Mouse (Mus musculus): ENCODE measurements around the gene 9130213A22Rik.

Gene 9130213A22Rik

DNA sequence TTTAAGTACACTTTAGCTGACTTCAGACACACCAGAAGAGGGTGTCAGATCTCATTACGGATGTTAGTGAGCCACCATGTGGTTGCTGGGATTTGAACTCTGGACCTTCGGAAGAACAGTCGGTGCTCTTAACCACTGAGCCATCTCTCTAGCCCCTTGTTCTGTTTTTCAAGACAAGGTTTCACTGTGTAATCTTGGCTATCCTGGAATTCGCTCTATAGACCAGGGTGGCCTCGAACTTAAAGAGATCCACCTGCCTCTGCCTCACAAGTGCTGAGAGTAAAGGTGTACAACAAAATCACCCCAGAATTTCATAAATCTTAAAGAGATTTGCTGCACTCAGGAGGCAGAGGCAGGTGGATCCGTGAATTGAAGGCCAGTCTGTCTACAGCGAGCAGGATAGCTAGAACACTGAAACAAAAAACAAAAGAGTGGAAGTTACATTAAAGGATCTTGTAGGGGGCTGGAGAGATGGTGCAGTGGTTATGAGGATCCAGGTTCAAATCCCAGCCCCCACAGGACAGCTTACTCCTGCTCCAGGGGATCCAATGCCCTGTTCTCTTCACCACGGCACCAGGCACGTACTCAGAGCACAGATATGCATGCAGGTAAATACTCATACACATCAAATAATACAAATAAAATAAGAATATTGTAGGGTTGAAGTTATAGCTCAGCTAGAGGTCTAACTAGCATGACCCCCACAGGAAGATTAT is 46.5 kb downstream of the 9130213A22Rik start:
- 59% methylated on average over 9 of the region's 9 CpGs for WGBS

DNA sequence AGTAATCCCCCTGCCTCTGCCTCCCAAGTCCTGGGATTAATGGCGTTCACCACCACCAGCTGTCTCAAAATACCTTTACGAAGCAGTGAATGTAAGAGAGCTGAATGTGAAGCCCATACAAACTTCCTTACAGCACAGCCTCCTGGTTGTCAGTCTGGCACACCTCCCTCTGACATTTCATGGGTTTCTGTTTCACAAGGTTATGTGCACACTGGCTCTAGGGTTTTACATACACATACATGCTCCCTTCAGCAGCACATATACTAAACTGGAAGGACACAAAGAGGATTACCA is 47.7 kb downstream of the 9130213A22Rik start:
- WGBS = 44% methylated on average over 2 of the region's 2 CpGs

DNA sequence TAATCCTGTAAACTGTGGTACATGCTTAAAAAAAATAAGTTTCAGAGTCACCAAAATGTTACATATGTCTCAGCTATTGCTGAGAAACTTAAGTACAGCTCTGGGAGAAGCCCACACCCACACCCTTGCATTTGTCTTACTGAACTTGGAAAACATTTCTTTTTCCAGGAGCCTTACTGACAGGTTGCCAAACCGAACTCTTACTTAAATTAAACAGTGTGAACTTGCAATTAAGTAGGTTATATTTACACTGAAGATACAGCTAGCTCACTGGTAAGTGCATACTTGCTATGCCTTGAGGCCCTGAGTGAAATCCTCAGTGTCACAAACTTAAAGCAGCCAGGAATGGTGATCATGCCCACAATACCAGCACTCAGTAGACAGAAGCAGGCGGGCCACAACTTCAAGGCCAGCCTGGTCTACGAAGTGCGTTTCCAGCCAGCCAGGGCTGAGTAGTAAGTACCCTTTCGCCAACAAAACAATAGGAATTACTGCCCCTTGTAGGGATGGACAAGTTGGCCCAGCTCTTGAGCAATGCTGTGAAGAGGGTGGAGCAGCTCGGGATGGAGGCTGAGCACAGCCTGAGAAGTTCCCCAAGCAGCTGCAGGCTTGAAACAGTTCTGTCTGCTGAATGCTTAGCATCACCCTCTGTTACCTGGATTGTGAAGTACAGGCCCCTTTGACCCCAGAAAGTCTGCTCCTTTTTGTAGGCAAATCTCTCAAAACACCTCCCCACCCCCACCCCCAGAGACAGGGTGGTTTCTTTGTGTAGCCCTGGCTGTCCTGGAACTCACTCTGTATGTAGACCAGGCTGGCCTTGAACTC is 48.2 kb downstream of the 9130213A22Rik start:
- 23% methylated on average over 6 of the region's 6 CpGs for WGBS

DNA sequence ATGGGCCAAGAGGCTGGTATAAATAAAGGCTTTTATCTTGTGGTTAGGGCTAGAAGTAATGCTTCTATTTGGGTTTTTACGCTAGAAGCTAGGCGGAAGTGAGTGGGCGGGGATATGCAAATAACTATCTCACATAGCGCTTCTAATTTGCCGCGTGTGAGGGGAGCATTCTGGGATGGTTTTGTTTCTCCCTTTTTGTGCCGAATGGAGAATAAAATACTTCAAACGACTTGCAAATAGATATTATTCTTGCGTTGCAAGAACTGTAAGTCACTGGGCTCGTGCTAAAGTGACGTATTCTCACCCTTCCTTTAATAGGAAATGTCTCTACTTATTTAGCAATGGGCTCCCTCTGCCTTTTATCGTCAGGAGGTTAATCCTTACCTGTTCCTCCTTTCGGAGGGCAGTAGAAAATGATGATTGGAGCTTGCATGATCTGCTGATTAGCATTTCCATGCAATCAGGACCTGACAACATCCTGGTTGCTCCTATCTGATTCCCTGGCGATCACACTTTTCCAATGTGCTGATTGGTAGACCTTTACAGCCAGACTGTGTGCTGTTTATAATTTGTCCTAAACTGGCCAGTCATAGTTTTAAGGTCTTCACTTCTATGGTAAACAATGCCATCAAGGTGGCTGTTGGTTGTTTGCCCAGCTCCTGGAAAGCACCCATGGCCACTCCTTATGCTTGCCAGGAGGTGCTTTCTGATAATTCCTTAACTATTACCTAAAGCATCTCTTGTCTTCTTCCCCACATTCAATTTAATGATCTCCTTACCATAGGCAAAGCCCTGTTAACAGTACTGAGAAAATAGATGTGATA is 49.1 kb downstream of the 9130213A22Rik start:
- under 1% methylated on average over 14 of the region's 14 CpGs for WGBS

DNA sequence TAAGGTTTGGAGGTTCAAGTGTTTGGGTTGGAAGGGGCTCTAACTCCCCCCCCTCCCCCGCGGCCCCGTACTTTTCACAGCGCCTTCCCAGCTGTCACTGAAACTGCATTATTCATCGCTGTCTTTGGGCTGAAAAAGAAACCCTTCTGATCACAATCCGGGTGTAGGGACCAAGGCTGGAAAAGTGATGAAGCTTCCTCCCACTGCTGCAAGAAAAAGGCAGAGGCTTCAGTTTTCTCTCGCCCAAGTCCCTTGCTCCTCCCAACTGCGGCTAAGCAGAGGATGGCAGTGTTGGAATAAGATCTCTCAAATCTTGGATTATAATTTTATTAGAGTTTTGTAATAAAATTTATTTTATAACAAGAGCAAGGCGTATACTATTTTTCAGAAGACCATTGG is 49.7 kb downstream of the 9130213A22Rik start:
- WGBS = 4% methylated on average over 9 of the region's 9 CpGs

DNA sequence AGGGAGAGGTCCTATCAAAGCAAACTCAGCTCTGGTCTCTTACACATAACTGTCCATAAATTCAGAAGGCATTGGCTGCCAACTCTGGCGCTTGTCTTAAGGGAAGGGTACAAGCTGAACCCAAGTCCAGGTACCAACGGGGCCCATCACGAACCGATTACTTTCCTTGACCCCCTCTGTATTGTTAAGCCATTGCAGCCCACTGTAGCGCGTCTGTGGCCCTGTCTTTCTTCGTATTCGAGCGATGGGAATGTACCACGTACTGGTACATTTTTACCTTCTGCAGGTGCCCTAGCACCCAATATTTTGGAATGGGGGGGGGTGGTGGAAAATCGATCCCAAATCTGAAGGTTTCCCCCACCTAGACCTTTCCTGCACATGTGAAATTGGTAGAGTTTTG is 50.2 kb downstream of the 9130213A22Rik start:
- WGBS = 74% methylated on average over 11 of the region's 11 CpGs

DNA sequence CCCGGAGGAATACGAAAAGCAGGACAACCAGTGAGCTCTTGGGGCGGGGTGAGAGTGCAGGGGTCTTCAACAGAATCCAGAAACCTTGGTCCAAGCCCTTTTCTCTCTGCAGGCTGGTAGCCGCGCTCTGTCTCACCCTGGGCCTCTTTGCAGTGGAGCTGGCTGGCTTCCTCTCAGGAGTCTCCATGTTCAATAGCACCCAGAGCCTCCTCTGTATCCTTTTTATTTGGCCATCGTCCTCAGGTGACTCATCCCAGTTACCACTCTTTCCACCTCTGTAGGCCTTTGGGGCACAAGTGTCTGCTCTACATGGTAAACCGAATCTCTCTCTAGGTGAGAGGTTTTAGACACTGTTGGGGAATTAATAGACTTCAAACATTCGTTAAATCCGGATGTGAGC is 51.1 kb downstream of the 9130213A22Rik start:
- WGBS = 14% methylated on average over 9 of the region's 9 CpGs

DNA sequence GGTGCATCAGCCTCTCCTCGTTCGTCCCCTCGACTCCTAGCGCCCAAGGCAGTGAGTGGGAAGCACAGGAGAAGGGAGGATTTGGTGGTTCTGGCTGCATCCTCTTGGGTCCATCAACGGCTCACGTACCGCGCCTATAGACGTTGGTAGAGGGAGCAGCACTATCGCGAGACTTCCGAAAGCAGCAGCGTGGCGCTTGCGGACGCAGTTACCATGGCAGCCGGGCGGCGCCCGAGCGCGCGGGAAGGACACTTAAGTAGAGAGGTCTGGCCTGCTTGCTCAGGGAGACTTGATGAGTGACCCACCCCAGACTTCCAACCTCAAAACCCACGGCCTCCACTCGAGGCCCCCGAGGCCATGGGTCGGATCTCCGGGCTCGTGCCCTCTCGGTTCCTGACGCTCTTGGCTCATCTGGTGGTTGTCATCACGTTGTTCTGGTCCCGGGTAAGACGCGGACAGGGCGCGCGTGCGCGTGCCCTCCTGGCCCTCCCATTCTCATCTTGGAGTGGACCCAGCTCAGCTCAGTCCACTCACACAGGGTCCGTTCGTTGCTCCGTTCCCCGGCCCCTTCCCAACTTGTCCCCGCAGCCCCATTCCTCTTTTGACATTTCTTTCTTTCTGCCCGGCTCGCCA is 51.7 kb downstream of the 9130213A22Rik start, which contains the start of gene Tmem107:
Gene Tmem107 (plus strand): TSS at position 217 of the 633 bp plus-strand sequence.
- WGBS = under 1% methylated on average over 47 of the region's 47 CpGs

DNA sequence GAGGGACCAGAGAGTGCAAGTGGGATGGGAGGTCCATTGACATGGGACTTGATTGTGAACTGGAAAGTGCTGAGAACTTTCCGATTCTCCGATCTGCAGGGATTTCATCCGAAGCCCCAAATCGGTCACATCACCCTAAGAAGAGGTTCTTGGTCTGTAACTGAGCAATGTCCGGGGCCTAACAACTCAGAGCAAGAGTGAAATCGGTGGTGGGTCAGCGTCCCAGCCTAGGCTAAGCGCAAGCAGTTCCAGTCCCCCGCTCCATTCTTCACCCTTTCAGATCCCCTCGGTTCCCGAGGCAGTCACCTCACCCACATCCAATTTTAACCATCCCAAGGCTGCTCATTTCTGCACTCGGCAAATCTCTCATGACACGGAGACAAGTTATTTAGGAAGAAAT is 52.3 kb downstream of the 9130213A22Rik start:
- WGBS = 1% methylated on average over 13 of the region's 13 CpGs

All from cerebral cortex, adult 2 months (tissue).